Mouse (Mus musculus) ES-E14 (cell line): ENCODE measurements at regions not wholly inside any gene's neighbourhood (a gene's known extent, or its start where the extent isn't known, plus 50 kb on each side); places are given as distances from the start of the nearest gene placed in this dataset.

Experiments
- DNase-seq: peaks from one replicate; pipeline ENCODE4 v3.0.0-alpha.2; 2013; ENCODE audit warnings: low read depth, low spot score
- H3K27ac ChIP-seq: 2 replicates; pipeline ENCODE4 v1.5.1; 2012; ENCODE audit warnings: low read depth, mild to moderate bottlenecking, low read length, moderate library complexity, mixed read lengths; ENCODE audit not compliant: poor library complexity, insufficient read depth, severe bottlenecking
- H3K36me3 ChIP-seq: 2 replicates; pipeline ENCODE4 v1.6.1; 2012; ENCODE audit warnings: mild to moderate bottlenecking, low read length, moderate library complexity, mixed read lengths; ENCODE audit not compliant: control insufficient read depth, poor library complexity, insufficient read depth, severe bottlenecking
- H3K4me1 ChIP-seq, 2 experiments: fragments of 150-350 bp in 1 of 2; sonication (generic) in 1 of 2; 2 replicates each; pipeline ENCODE4 v1.6.1; 2012; ENCODE audit warnings: low read length in 2 of 2, mild to moderate bottlenecking in 1 of 2, mixed read lengths in 1 of 2; ENCODE audit not compliant: control insufficient read depth in 2 of 2, insufficient read depth in 2 of 2, poor library complexity in 1 of 2
- H3K4me3 ChIP-seq, 2 experiments: fragments of 150-350 bp in 1 of 2; sonication (generic) in 1 of 2; 2 replicates each; pipeline ENCODE4 v1.5.1; 2012; ENCODE audit warnings: low read length in 2 of 2, low read depth in 1 of 2, mild to moderate bottlenecking in 1 of 2, mixed read lengths in 1 of 2; ENCODE audit not compliant: insufficient read depth in 1 of 2, poor library complexity in 1 of 2, severe bottlenecking in 1 of 2
- H3K9ac ChIP-seq: 2 replicates; pipeline ENCODE4 v1.6.1; 2012; ENCODE audit warnings: low read depth, mild to moderate bottlenecking, low read length, mixed read lengths; ENCODE audit not compliant: poor library complexity, insufficient read depth, severe bottlenecking
- H3K9me3 ChIP-seq: fragments of 150-350 bp; sonication (generic); 2 replicates; pipeline ENCODE4 v1.6.1; 2012; ENCODE audit warnings: low read depth, mild to moderate bottlenecking, low read length; ENCODE audit not compliant: control insufficient read depth, insufficient read depth
- CHD2 ChIP-seq: IDR thresholded peaks from 2 replicates; pipeline ENCODE4 v1.6.1; 2014; ENCODE audit warnings: mild to moderate bottlenecking, low read depth, low read length, inconsistent platforms
- HCFC1 ChIP-seq: IDR thresholded peaks from 2 replicates; pipeline ENCODE4 v1.6.1; 2012; ENCODE audit warnings: low read length, inconsistent platforms, borderline replicate concordance; ENCODE audit not compliant: insufficient read depth
- MAFK ChIP-seq: IDR thresholded peaks from 2 replicates; pipeline ENCODE4 v1.6.1; 2014; ENCODE audit warnings: mild to moderate bottlenecking, low read depth, low read length, inconsistent platforms; ENCODE audit not compliant: insufficient read depth
- ZC3H11A ChIP-seq: IDR thresholded peaks from 2 replicates; pipeline ENCODE4 v1.6.1; 2012; ENCODE audit warnings: low read depth, mild to moderate bottlenecking, inconsistent platforms, low read length, borderline replicate concordance
- ZNF384 ChIP-seq: IDR thresholded peaks from 2 replicates; pipeline ENCODE4 v1.6.1; 2012; ENCODE audit warnings: low read depth, low read length, inconsistent platforms
- in situ Hi-C, 2 experiments: fragments of 600-800 bp; cut with MboI; formaldehyde crosslinking; loops; one replicate each; pipeline ENCODE4 v1.15.1; 2025; ENCODE audit warnings: low sequenced_read_pairs in 2 of 2, inconsistent platforms in 1 of 2; ENCODE audit not compliant: unreplicated experiment in 2 of 2

DNA sequence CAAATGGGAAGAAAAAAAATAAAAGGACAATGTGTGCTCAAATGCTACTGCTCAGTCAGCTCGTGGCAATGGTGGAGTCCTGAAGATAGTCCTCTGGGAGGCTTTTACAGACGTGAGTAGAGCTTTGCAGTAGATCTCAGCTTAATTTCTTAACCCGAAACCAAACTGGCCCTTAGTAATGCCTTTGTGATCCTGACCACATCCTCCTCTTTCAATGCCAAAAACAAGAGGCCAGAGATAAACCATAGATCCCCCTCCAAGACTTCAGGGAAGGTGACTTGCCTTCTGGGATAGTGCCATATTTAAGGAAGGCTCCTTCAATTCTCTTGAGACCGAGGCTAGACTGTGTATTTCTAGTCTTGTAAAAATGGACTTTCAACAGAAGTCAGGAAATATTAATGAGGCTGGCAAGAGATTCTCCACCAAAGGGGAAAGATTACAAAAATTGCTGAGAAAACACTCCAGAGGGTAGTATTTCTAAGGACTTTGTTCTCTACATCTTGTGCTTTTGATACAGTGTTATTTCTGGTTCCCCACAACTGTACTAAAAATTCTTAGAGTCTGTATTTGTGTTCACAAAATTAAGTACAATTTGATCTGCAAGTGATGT, 497.9 kb upstream of the Tnc start:
- no peak overlapping the region for H3K9ac ChIP-seq
- TF ChIP-seq ZNF384: no peak
- TF ChIP-seq MAFK: no peak
- TF ChIP-seq CHD2: no peak
- TF ChIP-seq ZC3H11A: no peak
- no peak for TF ChIP-seq HCFC1
- H3K27ac ChIP-seq: no peak overlapping the region
- DNase-seq: no peak
- no peaks in the 10 kb centered on the region for H3K9me3 ChIP-seq
- no peaks in the 10 kb centered on the region for H3K36me3 ChIP-seq
- no peaks in the 10 kb centered on the region for H3K4me1 ChIP-seq
- H3K4me3 ChIP-seq: no peak overlapping the region
- in situ Hi-C loops: loop anchor here (25.0 kb wide), 3 partner anchors 543 to 1043 kb away; no protein-coding TSS in a partner anchor

DNA sequence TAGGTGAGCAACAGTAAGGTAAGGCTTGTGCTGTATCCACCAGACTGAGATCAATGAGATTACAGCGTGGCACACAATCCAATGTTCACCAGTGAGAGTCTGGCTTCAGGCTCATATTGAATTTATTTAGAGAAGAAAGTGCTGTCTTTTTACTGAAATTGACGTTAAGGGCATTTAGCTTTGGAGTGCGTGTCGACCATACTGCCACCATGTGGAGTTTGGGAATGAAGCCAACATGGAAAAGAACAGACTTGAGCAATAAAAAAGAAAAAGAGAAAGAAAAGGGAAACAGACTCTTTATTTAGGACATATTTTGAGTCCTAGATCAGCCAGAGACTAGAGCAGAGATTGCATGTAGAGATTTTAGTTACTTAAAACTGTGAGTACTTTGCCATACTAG, 499.6 kb upstream of the Tnc start:
- in situ Hi-C loops: loop anchor here (25.0 kb wide), 3 partner anchors 541 to 1041 kb away; no protein-coding TSS in a partner anchor
- DNase-seq: no peak
- no peak overlapping the region for H3K27ac ChIP-seq
- no peak overlapping the region for H3K4me3 ChIP-seq
- H3K36me3 ChIP-seq: no peaks in the 10 kb centered on the region
- no peak for TF ChIP-seq ZNF384
- H3K4me1 ChIP-seq: no peaks in the 10 kb centered on the region
- no peaks in the 10 kb centered on the region for H3K9me3 ChIP-seq
- H3K9ac ChIP-seq: no peak overlapping the region

DNA sequence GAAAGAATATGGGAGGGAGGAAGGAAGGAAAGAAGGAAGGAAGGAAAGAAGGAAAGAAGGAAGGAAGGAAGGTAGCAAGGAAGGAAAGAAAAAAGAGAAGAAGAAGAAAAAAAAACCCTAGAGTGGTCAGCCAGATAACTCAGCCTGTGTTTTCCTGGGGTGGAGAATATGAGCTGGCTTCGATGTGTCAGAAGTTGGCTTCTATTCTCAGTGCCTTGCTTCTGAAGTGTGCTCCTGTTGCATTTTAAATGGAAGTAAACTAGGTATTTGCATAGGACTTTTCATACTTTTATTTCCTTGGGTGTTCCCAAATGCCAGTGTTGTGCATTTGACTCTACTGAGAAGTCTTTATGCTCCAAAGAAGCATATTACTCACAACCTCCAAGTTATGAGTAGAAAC, 515.7 kb upstream of the Tnc start:
- TF ChIP-seq ZNF384 (no peak), CHD2 (no peak), MAFK (no peak), ZC3H11A (no peak), HCFC1 (no peak)
- Histone ChIP-seq H3K36me3 (no peaks in the 10 kb centered on the region), H3K9me3 (no peaks in the 10 kb centered on the region), H3K9ac (no peak overlapping the region), H3K4me1 (no peaks in the 10 kb centered on the region), H3K4me3 (no peak overlapping the region), H3K27ac (no peak overlapping the region)
- in situ Hi-C loops: no loop called here
- DNase-seq: no peak

DNA sequence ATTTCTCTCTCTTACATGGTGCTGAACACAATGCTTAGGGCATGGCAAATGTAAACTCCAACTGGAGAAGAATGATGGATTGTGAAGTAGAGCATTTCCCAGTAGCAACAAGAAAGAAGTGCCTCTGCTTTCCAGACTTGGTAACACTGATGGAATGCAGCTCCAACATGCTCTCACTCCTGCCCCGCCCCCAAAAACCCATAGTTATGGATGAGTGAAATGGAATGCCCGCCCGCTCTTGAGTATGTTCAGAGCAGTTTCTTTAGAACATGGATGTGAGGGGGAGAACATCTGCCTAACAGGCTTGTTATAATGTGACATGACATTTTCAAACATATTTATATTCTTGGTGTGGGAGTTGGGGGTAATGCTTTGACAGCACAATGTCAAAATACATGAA, 517.2 kb upstream of the Tnc start:
- in situ Hi-C loops: no loop called here
- TF ChIP-seq HCFC1: no peak
- no peak for TF ChIP-seq CHD2
- TF ChIP-seq ZNF384: no peak
- TF ChIP-seq ZC3H11A: no peak
- TF ChIP-seq MAFK: no peak
- Histone ChIP-seq H3K4me1 (no peaks in the 10 kb centered on the region), H3K27ac (no peak overlapping the region), H3K36me3 (no peaks in the 10 kb centered on the region), H3K4me3 (no peak overlapping the region), H3K9me3 (no peaks in the 10 kb centered on the region), H3K9ac (no peak overlapping the region)
- DNase-seq: no peak

DNA sequence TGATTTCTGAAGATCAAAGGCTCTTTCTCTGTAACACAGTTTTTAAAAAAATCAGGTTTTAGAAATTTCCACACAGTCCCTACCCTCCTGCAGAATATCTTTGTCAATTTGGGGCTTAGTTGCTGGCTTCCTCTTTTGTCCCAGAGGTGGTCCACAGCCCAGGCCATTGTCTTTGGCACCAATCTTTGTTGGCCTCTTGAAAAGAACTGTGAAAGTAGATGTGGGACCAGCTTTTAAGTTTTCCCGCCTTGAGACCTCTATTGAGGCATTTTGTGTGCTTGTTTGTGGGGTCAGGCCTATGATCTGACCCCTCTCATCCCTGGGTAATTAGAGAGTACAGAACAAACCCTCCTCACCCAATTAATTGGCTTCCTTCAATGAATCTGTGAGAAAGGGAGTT, 523.9 kb upstream of the Tnc start:
- no peaks in the 10 kb centered on the region for H3K36me3 ChIP-seq

More for the DNA sequence above, 523.9 kb upstream of the Tnc start:
- DNase-seq: no peak
- H3K27ac ChIP-seq: no peak overlapping the region
- in situ Hi-C loops: no loop called here
- no peak overlapping the region for H3K4me3 ChIP-seq
- no peaks in the 10 kb centered on the region for H3K9me3 ChIP-seq
- no peak for TF ChIP-seq HCFC1
- no peak for TF ChIP-seq CHD2
- no peak for TF ChIP-seq ZC3H11A
- no peak for TF ChIP-seq MAFK
- no peak for TF ChIP-seq ZNF384
- H3K4me1 ChIP-seq: no peaks in the 10 kb centered on the region
- no peak overlapping the region for H3K9ac ChIP-seq
